Mouse (Mus musculus) midbrain, postnatal 0 days (tissue): ENCODE data around the gene Topors. TPM values are rescaled to one million over a fixed set of nuclear protein-coding genes. Genes with fewer than 3 reads are reported as not detected.

Experiments
- ATAC-seq: fragments of 200-750 bp; cut with Nextera tagmentation; 2 replicates; pipeline ENCODE4 v1.8.0; 2017; ENCODE audit warnings: moderate number of reproducible peaks, mild to moderate bottlenecking, moderate TSS enrichment, moderate library complexity; ENCODE audit not compliant: low FRiP score
- DNase-seq: peaks from one replicate; pipeline ENCODE4 v3.0.0-alpha.2; 2015; ENCODE audit warnings: low spot score
- H3K27ac ChIP-seq: fragments of 300-500 bp; sonication (generic); 2 replicates; pipeline ENCODE4 v1.5.1; 2014; ENCODE audit warnings: low read depth, mild to moderate bottlenecking, low read length, mixed read lengths
- H3K27me3 ChIP-seq: fragments of 300-500 bp; sonication (generic); 2 replicates; pipeline ENCODE4 v1.6.1; 2014; ENCODE audit warnings: low read length, control low read depth, mixed read lengths; ENCODE audit not compliant: insufficient read depth
- H3K36me3 ChIP-seq: fragments of 300-500 bp; sonication (generic); 2 replicates; pipeline ENCODE4 v1.6.1; 2014; ENCODE audit warnings: low read length, control low read depth, mixed read lengths; ENCODE audit not compliant: insufficient read depth
- H3K4me1 ChIP-seq: fragments of 300-500 bp; sonication (generic); 2 replicates; pipeline ENCODE4 v1.6.1; 2014; ENCODE audit warnings: mild to moderate bottlenecking, control low read depth, antibody characterized with exemption, low read length, mixed read lengths; ENCODE audit not compliant: insufficient read depth
- H3K4me2 ChIP-seq: fragments of 300-500 bp; sonication (generic); 2 replicates; pipeline ENCODE4 v1.6.1; 2014; ENCODE audit warnings: low read depth, mild to moderate bottlenecking, low read length, mixed read lengths; ENCODE audit not compliant: poor library complexity, severe bottlenecking
- H3K4me3 ChIP-seq: fragments of 300-500 bp; sonication (generic); 2 replicates; pipeline ENCODE4 v1.5.1; 2014; ENCODE audit warnings: low read depth, mild to moderate bottlenecking, low read length, moderate library complexity
- H3K9ac ChIP-seq: fragments of 300-500 bp; sonication (generic); replicated peaks from 2 replicates; pipeline ENCODE4 v1.6.1; 2014; ENCODE audit warnings: mild to moderate bottlenecking, low read length, moderate library complexity, mixed read lengths; ENCODE audit not compliant: poor library complexity, severe bottlenecking
- H3K9me3 ChIP-seq: fragments of 300-500 bp; sonication (generic); 2 replicates; pipeline ENCODE4 v1.6.1; 2016; ENCODE audit warnings: low read length, control low read depth
- CTCF ChIP-seq: IDR thresholded peaks from 2 replicates; pipeline ENCODE4 v1.5.1; 2016; ENCODE audit warnings: antibody characterized with exemption, mild to moderate bottlenecking
- WGBS: fragments of 180-500 bp; shearing (Covaris S2); extraction: QIAGEN DNeasy Blood & Tissue Kit; methylation state at CpG from one replicate; pipeline ENCODE4 v1.1.7; 2014; 5-methylcytosine and 5-hydroxymethylcytosine counted together
- polyA plus RNA-seq: library from polyadenylated mRNA; unstranded; fragments of >200 nt; fragmentation: Nextera tagmentation; extraction: Ambion mirVana; gene quantifications from 2 replicates; pipeline ENCODE4 v1.2.1, GENCODE M21; 2015
- total RNA-seq: library from RNA; depleted of rRNA; stranded (reverse); fragments of >200 nt; gene quantifications from 2 replicates; pipeline ENCODE4 v1.2.3, GENCODE M21; 2014

Topors gene
- total and polyA plus RNA-seq, 2 experiments from 2014 or later: 25.3 to 29.9 TPM

DNA sequence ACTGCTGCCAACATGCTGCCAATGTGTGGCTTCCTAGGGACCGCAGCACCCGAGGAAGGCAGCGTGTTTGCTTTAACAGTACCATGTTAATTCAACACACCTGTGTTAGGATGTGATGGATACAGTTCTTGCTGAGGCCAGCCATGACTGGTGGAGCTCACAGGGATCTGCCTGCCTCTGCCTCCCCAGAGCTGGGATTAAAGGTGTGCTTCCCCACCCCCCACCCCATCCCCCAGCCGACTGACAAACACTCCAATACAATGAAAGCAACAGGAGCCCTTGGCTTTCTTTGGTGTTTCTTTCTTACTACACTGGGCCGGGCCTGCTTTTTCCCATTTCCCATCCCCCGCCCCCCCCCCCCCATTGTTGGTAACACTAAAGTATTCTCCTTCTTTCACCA lies 35.4 kb downstream of the Topors start:
- no peak overlapping the region for H3K27ac ChIP-seq
- WGBS: 74% methylated on average over 6 of the region's 6 CpGs
- H3K4me3 ChIP-seq: no peak overlapping the region
- H3K27me3 ChIP-seq: no peaks in the 10 kb centered on the region
- ATAC-seq (no peak), DNase-seq (no peak)
- TF ChIP-seq CTCF: no peak
- H3K4me1 ChIP-seq: no peaks in the 10 kb centered on the region
- no peaks in the 10 kb centered on the region for H3K9me3 ChIP-seq
- no peaks in the 10 kb centered on the region for H3K36me3 ChIP-seq
- H3K9ac ChIP-seq: no peak overlapping the region
- H3K4me2 ChIP-seq: no peak overlapping the region

DNA sequence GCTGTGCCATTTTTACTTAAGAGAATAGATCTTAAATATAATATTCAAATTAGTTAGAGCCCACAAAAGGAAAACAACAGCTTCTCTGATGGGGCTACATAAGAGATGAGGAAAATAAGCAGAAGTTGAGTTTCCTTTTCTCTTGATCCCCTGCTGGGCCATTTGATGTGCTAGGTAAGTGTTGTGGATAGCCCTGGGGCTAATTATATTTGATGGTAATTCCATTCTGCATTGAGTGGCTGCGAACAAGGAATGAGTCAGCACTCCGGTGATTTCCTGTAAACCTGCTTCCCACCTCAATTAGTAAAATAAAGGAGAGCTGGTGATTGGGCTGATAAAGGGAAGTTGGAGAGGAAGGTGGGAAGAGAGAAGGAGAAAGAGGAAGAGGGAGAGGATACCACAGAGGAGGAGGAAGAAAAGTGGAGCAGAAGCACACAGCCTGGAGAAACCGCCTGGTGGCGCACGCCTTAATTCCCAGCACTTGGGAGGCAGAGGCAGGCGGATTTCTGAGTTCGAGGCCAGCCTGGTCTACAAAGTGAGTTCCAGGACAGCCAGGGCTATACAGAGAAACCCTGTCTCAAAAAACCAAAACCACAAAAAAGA lies 36.5 kb downstream of the Topors start:
- no peak for ATAC-seq
- no peak for TF ChIP-seq CTCF
- 94% methylated on average over 7 of the region's 7 CpGs for WGBS

DNA sequence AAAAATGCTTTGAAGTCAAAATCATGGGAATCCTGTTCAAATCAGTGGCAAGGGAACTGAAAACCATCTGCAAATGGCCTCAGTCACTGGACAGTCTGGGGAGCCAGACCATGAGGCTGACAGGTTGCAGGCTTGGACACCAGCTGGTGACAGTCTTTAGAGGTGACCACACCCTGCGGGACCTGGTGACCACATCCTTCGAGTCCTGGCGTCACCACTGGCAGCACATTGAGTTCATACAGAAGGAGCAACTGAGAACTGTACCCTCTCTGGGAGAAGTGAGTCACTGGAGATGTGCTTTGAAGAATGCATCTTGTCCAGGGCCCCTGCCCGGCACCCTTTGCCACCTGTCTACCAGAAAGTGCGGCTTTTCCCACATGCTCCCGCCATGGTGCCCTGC lies 39.9 kb downstream of the Topors start:
- H3K4me1 ChIP-seq: no peaks in the 10 kb centered on the region
- no peaks in the 10 kb centered on the region for H3K9me3 ChIP-seq
- no peaks in the 10 kb centered on the region for H3K36me3 ChIP-seq
- 95% methylated on average over 6 of the region's 6 CpGs for WGBS
- no peak overlapping the region for H3K4me2 ChIP-seq
- H3K9ac ChIP-seq: no peak overlapping the region
- no peak overlapping the region for H3K4me3 ChIP-seq
- DNase-seq: no peak
- no peaks in the 10 kb centered on the region for H3K27me3 ChIP-seq
- ATAC-seq: no peak
- TF ChIP-seq CTCF: no peak
- no peak overlapping the region for H3K27ac ChIP-seq

More for the DNA sequence above, 36.5 kb downstream of the Topors start:
- no peaks in the 10 kb centered on the region for H3K4me1 ChIP-seq
- H3K27ac ChIP-seq: no peak overlapping the region
- H3K36me3 ChIP-seq: no peaks in the 10 kb centered on the region
- no peak for DNase-seq
- H3K4me2 ChIP-seq: no peak overlapping the region
- no peaks in the 10 kb centered on the region for H3K9me3 ChIP-seq
- H3K27me3 ChIP-seq: no peaks in the 10 kb centered on the region
- H3K4me3 ChIP-seq: no peak overlapping the region
- no peak overlapping the region for H3K9ac ChIP-seq

DNA sequence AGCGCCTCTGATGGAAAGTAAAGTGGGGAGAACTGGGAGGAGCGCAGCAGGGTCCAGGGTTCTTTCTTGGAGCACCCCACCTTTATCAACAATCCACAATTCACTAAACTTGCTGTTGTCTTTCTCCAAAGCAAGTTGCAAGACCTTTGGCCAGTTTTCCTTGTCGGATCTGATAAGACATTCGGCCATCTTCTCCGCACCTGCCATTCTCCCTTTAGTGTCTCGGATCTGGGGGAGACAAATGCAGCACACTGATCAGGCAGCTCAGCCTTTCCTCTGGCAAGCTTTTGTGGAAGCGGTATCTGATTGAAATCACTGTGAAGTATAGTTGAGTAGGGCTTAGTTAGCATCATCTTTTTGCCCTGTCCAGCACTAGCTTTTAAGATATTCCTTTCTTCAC lies 41.8 kb downstream of the Topors start:
- no peak overlapping the region for H3K27ac ChIP-seq
- no peak for TF ChIP-seq CTCF
- H3K36me3 ChIP-seq: no peaks in the 10 kb centered on the region
- 90% methylated on average over 7 of the region's 7 CpGs for WGBS
- no peaks in the 10 kb centered on the region for H3K4me1 ChIP-seq
- no peak for ATAC-seq
- no peaks in the 10 kb centered on the region for H3K9me3 ChIP-seq
- H3K4me2 ChIP-seq: no peak overlapping the region
- no peaks in the 10 kb centered on the region for H3K27me3 ChIP-seq
- no peak for DNase-seq
- H3K9ac ChIP-seq: no peak overlapping the region
- no peak overlapping the region for H3K4me3 ChIP-seq

DNA sequence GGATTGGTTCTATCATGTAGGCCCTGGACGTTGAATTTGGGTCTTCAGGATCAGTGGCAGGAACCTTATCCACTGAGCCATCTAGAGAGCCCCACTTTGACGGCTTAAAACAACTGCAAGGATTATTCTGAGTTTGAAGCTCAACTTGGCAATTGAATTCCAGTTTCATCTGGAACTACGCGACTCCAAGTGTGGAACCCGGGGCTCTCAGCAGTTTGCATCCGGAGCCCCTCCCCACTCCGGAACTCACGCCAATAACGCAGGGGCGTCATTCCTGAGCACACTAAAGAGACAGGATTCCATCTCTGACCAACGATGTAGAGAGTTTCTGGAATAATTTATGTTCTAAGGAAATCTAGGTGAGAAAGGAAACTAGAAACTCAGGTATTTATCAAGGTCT lies 42.5 kb downstream of the Topors start:
- WGBS: 93% methylated on average over 11 of the region's 11 CpGs
- no peaks in the 10 kb centered on the region for H3K36me3 ChIP-seq
- ATAC-seq: no peak
- no peak for DNase-seq
- no peaks in the 10 kb centered on the region for H3K4me1 ChIP-seq
- H3K4me2 ChIP-seq: no peak overlapping the region
- H3K9me3 ChIP-seq: no peaks in the 10 kb centered on the region
- no peak for TF ChIP-seq CTCF
- no peak overlapping the region for H3K27ac ChIP-seq
- no peaks in the 10 kb centered on the region for H3K27me3 ChIP-seq
- H3K4me3 ChIP-seq: no peak overlapping the region
- H3K9ac ChIP-seq: no peak overlapping the region

DNA sequence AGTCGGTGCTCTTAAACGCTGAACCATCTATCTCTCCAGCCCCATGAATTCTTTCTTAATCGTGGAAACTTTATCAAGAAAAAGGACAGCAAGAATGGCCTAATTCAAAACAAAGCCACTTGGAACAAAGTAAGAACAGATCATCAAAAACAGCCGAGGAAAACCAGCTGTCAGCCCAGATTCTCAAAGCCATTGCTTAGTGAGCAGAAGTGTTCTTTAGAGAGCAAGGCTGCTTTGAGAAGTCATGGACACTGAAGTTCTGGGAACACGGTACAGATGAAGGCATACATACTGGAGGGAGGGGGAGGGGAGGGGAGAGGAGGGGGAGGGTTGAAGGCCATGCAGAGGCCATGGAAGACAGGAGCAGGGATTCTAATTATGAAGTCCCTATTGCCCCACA lies 43.6 kb downstream of the Topors start:
- H3K4me1 ChIP-seq: no peaks in the 10 kb centered on the region
- no peak overlapping the region for H3K9ac ChIP-seq
- H3K9me3 ChIP-seq: no peaks in the 10 kb centered on the region
- H3K36me3 ChIP-seq: no peaks in the 10 kb centered on the region
- no peak overlapping the region for H3K4me3 ChIP-seq
- no peak overlapping the region for H3K27ac ChIP-seq
- no peaks in the 10 kb centered on the region for H3K27me3 ChIP-seq
- no peak overlapping the region for H3K4me2 ChIP-seq
- TF ChIP-seq CTCF: no peak
- no peak for ATAC-seq
- no peak for DNase-seq
- WGBS: 79% methylated on average over 5 of the region's 5 CpGs
